Mouse (Mus musculus) limb, embryonic 14.5 days (tissue): Measurements from ENCODE around the gene Gm6034. TPM values are rescaled to one million over a fixed set of nuclear protein-coding genes. Genes with fewer than 3 reads are reported as not detected.

Source experiments
- ATAC-seq: fragments of 200-750 bp; cut with Nextera tagmentation; 2 replicates; pipeline ENCODE4 v1.8.0; 2017; ENCODE audit warnings: low read depth, moderate number of reproducible peaks, moderate TSS enrichment; ENCODE audit not compliant: low FRiP score
- DNase-seq: peaks from one replicate; pipeline ENCODE4 v3.0.0-alpha.2; 2015; ENCODE audit warnings: low spot score
- H3K27ac ChIP-seq: fragments of 300-500 bp; sonication (generic); replicated peaks from 2 replicates; pipeline ENCODE4 v1.5.1; 2014; ENCODE audit warnings: low read depth, mild to moderate bottlenecking, low read length, moderate library complexity, mixed read lengths
- H3K27me3 ChIP-seq: fragments of 300-500 bp; sonication (generic); 2 replicates; pipeline ENCODE4 v1.6.1; 2014; ENCODE audit warnings: low read length, mixed read lengths; ENCODE audit not compliant: control insufficient read depth, insufficient read depth
- H3K36me3 ChIP-seq: fragments of 300-500 bp; sonication (generic); 2 replicates; pipeline ENCODE4 v1.6.1; 2014; ENCODE audit warnings: mild to moderate bottlenecking, low read length, moderate library complexity, mixed read lengths; ENCODE audit not compliant: control insufficient read depth, insufficient read depth
- H3K4me1 ChIP-seq: fragments of 300-500 bp; sonication (generic); 2 replicates; pipeline ENCODE4 v1.6.1; 2014; ENCODE audit warnings: antibody characterized with exemption, low read length, mixed read lengths; ENCODE audit not compliant: control insufficient read depth, insufficient read depth
- H3K4me2 ChIP-seq: fragments of 300-500 bp; sonication (generic); replicated peaks from 2 replicates; pipeline ENCODE4 v1.6.1; 2014; ENCODE audit warnings: low read depth, mild to moderate bottlenecking, low read length, moderate library complexity; ENCODE audit not compliant: severe bottlenecking
- H3K4me3 ChIP-seq: fragments of 300-500 bp; sonication (generic); replicated peaks from 2 replicates; pipeline ENCODE4 v1.5.1; 2014; ENCODE audit warnings: low read length
- H3K9ac ChIP-seq: fragments of 300-500 bp; sonication (generic); 2 replicates; pipeline ENCODE4 v1.6.1; 2014; ENCODE audit warnings: mild to moderate bottlenecking, low read depth, low read length, moderate library complexity; ENCODE audit not compliant: severe bottlenecking
- H3K9me3 ChIP-seq: fragments of 300-500 bp; sonication (generic); 2 replicates; pipeline ENCODE4 v1.6.1; 2016; ENCODE audit warnings: low read length; ENCODE audit not compliant: control insufficient read depth
- POLR2A ChIP-seq: fragments of 200-500 bp; IDR thresholded peaks from 2 replicates; pipeline ENCODE4 v1.8.0; 2012; ENCODE audit warnings: inconsistent platforms, mild to moderate bottlenecking, moderate library complexity, borderline replicate concordance; ENCODE audit not compliant: insufficient read depth, insufficient read length; ENCODE audit errors: extremely low read depth
- WGBS: fragments of 180-500 bp; shearing (Covaris S2); extraction: QIAGEN DNeasy Blood & Tissue Kit; methylation state at CpG from one replicate; pipeline ENCODE4 v1.1.7; 2014; 5-methylcytosine and 5-hydroxymethylcytosine counted together
- polyA plus RNA-seq, 2 experiments: library from polyadenylated mRNA; depleted of rRNA in 1 of 2; stranded (reverse) in 1 of 2; unstranded in 1 of 2; fragments of >200 nt; fragmentation: Nextera tagmentation in 1 of 2; extraction: Ambion mirVana in 1 of 2; gene quantifications; 2 replicates each; pipeline versions ENCODE4 v1.2.1 to v1.2.3; 2012 to 2014

Gene Gm6034
- polyA plus RNA-seq, 2 experiments = not detected

GRCm38 (mm10) chr17:36019519-36019918 is 23.2 kb upstream of the Gm6034 start:
- no peak overlapping the region for H3K9ac ChIP-seq
- no peak overlapping the region; the same call in 1 of the 2 replicates for H3K27ac ChIP-seq
- H3K9me3 ChIP-seq = no peaks in the 10 kb centered on the region
- H3K4me1 ChIP-seq = 0 out of 2 replicates have a peak, but pooled peaks cover 5% of the 10 kb centered on the region
- TF ChIP-seq POLR2A = no peak
- ATAC-seq (no peak), DNase-seq (no peak)
- H3K4me2 ChIP-seq = no peak overlapping the region
- H3K27me3 ChIP-seq = no peaks in the 10 kb centered on the region
- H3K4me3 ChIP-seq = no peak overlapping the region
- H3K36me3 ChIP-seq = peaks cover 8% of the 10 kb centered on the region; the same call in 1 of the 2 replicates
- WGBS = 77% methylated on average over 3 of the region's 3 CpGs

DNA sequence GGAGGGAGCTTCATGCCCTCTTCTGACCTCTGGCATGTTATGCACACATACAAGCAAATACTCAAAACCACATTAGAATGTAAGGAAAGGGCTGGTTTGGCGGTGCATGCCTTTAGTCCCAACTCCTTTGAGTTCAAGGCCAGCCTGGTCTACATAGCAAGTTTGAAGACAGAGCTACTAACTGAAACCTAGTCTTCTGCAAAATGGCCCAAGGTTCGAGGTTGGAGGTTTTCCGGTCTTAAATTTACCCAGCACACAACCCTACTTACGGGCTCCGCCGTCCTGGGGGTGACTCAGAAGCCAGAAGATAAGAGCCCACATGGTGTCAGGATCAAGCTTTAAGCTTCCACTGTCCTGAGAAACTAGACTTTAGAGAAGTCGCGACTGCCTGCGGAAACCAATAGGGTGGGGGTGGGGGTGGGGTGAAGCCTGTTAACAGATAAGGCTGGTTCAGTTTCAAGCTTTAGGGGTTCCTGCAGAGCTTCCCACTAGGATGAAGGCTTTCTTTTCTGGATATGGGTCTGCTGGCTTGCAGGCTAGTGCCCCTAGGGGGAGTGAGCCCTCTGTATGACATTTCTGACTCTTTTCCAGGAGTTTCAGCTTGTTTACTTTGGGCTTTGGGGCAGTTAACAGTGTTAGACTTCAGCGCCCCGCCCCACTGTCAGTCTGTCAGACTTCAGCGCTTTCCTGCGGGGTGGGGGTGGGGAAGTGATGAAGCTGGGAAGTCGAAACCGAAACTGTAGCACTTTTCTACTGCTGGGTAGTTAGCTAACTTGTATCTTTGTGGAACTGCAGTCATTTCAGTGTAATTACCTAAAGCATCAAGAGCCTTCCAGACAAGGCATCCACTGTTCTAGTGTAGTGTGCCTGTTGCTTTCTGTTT is 22.3 kb upstream of the Gm6034 start, which contains the start of gene H2-T24:
TSS of gene H2-T24 (minus strand) at position 370 of the 883 bp plus-strand sequence.
- no peak for ATAC-seq
- H3K27me3 ChIP-seq = no peaks in the 10 kb centered on the region
- H3K4me3 ChIP-seq = no peak within 1 kb of the TSS; the same call in 1 of the 2 replicates
- TF ChIP-seq POLR2A = no peak
- 0 out of 2 replicates have a peak, but pooled peaks cover 5% of the 10 kb centered on the region for H3K4me1 ChIP-seq
- no peaks in the 10 kb centered on the region for H3K9me3 ChIP-seq
- no peak within 1 kb of the TSS for H3K9ac ChIP-seq
- H3K4me2 ChIP-seq = peak within 1 kb of the TSS; percentile 31
- 45% methylated on average over 15 of the region's 15 CpGs for WGBS
- no peak within 1 kb of the TSS; the same call in 1 of the 2 replicates for H3K27ac ChIP-seq
- peak; percentile 21 for DNase-seq
- 0 out of 2 replicates have a peak, but pooled peaks cover under 1% of the 10 kb centered on the region for H3K36me3 ChIP-seq

GRCm38 (mm10) chr17:36021309-36021708 is 21.5 kb upstream of the Gm6034 start:
- no peaks in the 10 kb centered on the region for H3K9me3 ChIP-seq
- H3K4me3 ChIP-seq = no peak overlapping the region
- no peak overlapping the region for H3K27ac ChIP-seq
- WGBS = 90% methylated on average over 1 of the region's 1 CpGs
- no peaks in the 10 kb centered on the region for H3K27me3 ChIP-seq
- 0 out of 2 replicates have a peak, but pooled peaks cover 5% of the 10 kb centered on the region for H3K4me1 ChIP-seq
- H3K36me3 ChIP-seq = no peaks in the 10 kb centered on the region
- no peak overlapping the region for H3K9ac ChIP-seq
- no peak for TF ChIP-seq POLR2A
- H3K4me2 ChIP-seq = no peak overlapping the region
- DNase-seq (no peak), ATAC-seq (no peak)

GRCm38 (mm10) chr17:36022098-36022497 is 20.7 kb upstream of the Gm6034 start:
- no peak overlapping the region for H3K27ac ChIP-seq
- H3K9ac ChIP-seq = no peak overlapping the region
- no peaks in the 10 kb centered on the region for H3K9me3 ChIP-seq
- no peak for ATAC-seq
- H3K4me1 ChIP-seq = 0 out of 2 replicates have a peak, but pooled peaks cover 5% of the 10 kb centered on the region
- no peak overlapping the region for H3K4me2 ChIP-seq
- no peaks in the 10 kb centered on the region for H3K27me3 ChIP-seq
- no peak for DNase-seq
- TF ChIP-seq POLR2A = no peak
- H3K4me3 ChIP-seq = no peak overlapping the region
- no peaks in the 10 kb centered on the region for H3K36me3 ChIP-seq
- 93% methylated on average over 9 of the region's 9 CpGs for WGBS

DNA sequence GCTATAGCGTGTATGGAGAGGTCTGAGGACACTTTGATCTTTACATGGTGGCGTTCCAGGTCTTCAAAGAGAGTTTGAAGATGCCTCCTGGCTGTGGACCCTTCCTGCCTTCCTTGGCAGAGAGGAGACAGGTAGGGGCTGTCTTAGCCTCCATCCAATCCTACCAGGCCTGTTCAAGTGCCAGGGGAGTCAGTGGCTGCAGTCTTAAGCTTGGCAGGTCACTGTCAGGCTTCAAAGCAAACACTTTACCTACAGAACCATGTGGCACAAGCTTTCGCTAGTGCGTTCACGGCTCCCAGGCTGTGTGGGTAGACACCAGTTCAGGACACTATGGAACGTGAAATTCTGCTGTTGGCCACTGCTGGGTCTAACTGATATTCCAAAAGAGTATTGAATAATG is 19.8 kb upstream of the Gm6034 start:
- Histone ChIP-seq H3K4me1 (0 out of 2 replicates have a peak, but pooled peaks cover 5% of the 10 kb centered on the region), H3K27ac (no peak overlapping the region), H3K4me2 (no peak overlapping the region), H3K27me3 (no peaks in the 10 kb centered on the region), H3K9me3 (no peaks in the 10 kb centered on the region), H3K36me3 (no peaks in the 10 kb centered on the region), H3K9ac (no peak overlapping the region), H3K4me3 (no peak overlapping the region)
- ATAC-seq = no peak
- TF ChIP-seq POLR2A = no peak
- 84% methylated on average over 6 of the region's 6 CpGs for WGBS
- DNase-seq = no peak
